8 mouse cellular contexts compared by ENCODE assay signal in the genomic region with DNA sequence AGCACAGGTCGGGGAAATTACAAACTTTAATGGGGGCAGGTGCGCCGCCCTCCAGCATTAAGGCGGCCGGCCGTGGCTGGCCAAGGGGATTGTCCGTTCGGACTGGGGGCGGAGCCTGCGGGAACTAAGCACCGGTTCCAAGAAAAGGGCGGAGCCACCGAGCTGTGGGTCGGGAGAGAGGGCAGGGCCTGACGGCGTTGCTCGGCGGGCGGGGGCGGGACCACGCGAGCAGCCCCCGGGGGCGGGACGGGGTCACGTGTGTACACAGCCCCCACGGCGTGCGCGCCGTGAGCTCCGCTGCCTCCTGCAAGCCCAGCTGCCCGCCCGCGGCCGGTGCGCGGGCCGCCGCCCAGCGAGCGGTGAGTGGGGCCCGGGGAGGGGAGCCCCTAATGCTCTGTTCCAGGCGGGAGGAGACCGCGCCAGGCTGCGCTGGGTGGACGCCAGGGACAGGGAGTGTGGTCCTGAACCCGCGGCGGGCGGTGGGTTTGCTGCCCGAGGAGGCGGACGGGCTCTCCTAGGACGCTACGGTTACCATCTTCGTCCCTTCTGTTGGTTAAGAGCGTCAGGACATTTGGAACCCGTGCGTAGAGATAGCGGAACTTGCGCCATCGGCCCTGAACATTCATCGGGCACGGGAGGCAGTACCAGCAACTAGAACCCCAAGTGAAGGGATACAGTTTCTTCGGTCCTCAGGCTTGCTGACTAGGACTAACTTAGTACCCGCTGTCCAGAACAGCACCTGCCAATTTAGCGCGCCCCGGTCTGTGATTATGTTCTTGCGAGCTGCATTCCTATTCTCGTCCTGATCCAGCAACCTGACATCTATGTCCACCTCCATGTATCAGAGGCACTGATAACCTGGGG. TPM values are rescaled to one million over a fixed set of nuclear protein-coding genes. Genes with fewer than 3 reads are reported as not detected.
DNase-seq lines count a peak whose midpoint lies in the region; ATAC-seq lines count a peak whose summit lies in the region.

No protein-coding gene starts in this region.

- H3K4me1 ChIP-seq in hindbrain, embryonic 11.5 days (replicated peaks; ENCODE audit: control insufficient read depth, insufficient read depth, low read length): no peaks in the 10 kb centered on the region; the same call in 1 of the 2 replicates

- peak; percentile 90 for DNase-seq in MN1 (ENCODE audit: low spot score)
- peak; percentile 94 for DNase-seq in cerebellum, adult 9-11 months
- peak; percentile 71 to 87 for DNase-seq in frontal cortex, adult 2 months (ENCODE audit: extremely low spot score in 1 of 2, low spot score in 1 of 2)
- peak; percentile 87 for DNase-seq in hindbrain, embryonic 11.5 days (ENCODE audit: low spot score)
- peak; percentile 81 to 89 for DNase-seq in layer of hippocampus, postnatal 10 days (ENCODE audit: low spot score in 2 of 2)
- DNase-seq in lung, postnatal 10 days: peak; percentile 98
- DNase-seq in ovary, postnatal 14 days (ENCODE audit: low spot score): peak; percentile 91
- DNase-seq in thymus, postnatal 10 days (ENCODE audit: low spot score in 2 of 2): peak; percentile 68 to 70

- H3K27me3 ChIP-seq in hindbrain, embryonic 11.5 days (ENCODE audit: control insufficient read depth, insufficient read depth, low read length): no peaks in the 10 kb centered on the region

- H3K27ac ChIP-seq in hindbrain, embryonic 11.5 days (ENCODE audit: low read depth, low read length): peak overlapping the region; percentile 5

- H3K36me3 ChIP-seq in hindbrain, embryonic 11.5 days (ENCODE audit: control insufficient read depth, insufficient read depth, low read length): no peaks in the 10 kb centered on the region

- H3K9ac ChIP-seq in hindbrain, embryonic 11.5 days (ENCODE audit: low read depth, low read length): peak overlapping the region; percentile 64

- 1% methylated on average over 71 of the region's 73 CpGs for WGBS in hindbrain, embryonic 11.5 days

- ATAC-seq in hindbrain, embryonic 11.5 days (ENCODE audit: low FRiP score): peak; percentile 85

- H3K4me3 ChIP-seq in hindbrain, embryonic 11.5 days (ENCODE audit: low read depth, low read length): peak overlapping the region; percentile 65

- H3K4me2 ChIP-seq in hindbrain, embryonic 11.5 days (replicated peaks; ENCODE audit: low read depth, low read length): peak overlapping the region; percentile 93

- no peaks in the 10 kb centered on the region for H3K9me3 ChIP-seq in hindbrain, embryonic 11.5 days (ENCODE audit: control insufficient read depth, low read length)

RNA-seq across cellular contexts. Expression of a gene that starts 3.1 kb away (rescaled TPM):
- polyA plus RNA-seq in frontal cortex, adult 2 months (2012; rRNA removed): 12.0 and 15.2 TPM in 2 replicates
- polyA plus RNA-seq in hindbrain, embryonic 11.5 days (2014; fragmentation: Nextera tagmentation; extraction: Ambion mirVana): 1.8 TPM in 2 replicates
- total RNA-seq in layer of hippocampus, postnatal 10 days (2021): 1 to 10 TPM; 6.8 to 7.8 TPM

RNA-seq across cellular contexts. Expression of a gene that starts 24.5 kb away (rescaled TPM):
- polyA plus RNA-seq in frontal cortex, adult 2 months (2012; rRNA removed): 0.42 and 0.44 TPM in 2 replicates
- polyA plus RNA-seq in hindbrain, embryonic 11.5 days (2014; fragmentation: Nextera tagmentation; extraction: Ambion mirVana): 0.11 and 0.32 TPM in 2 replicates
- total RNA-seq in layer of hippocampus, postnatal 10 days (2021): under 1 TPM; 0.22 to 0.32 TPM

RNA-seq across cellular contexts. Expression of a gene that starts 28.2 kb away (rescaled TPM):
- not detected in 2 replicates for polyA plus RNA-seq in frontal cortex, adult 2 months (2012; rRNA removed)
- polyA plus RNA-seq in hindbrain, embryonic 11.5 days (2014; fragmentation: Nextera tagmentation; extraction: Ambion mirVana): not detected in 2 replicates
- not detected for total RNA-seq in layer of hippocampus, postnatal 10 days (2021)

RNA-seq across cellular contexts. Expression of a gene that starts 29.4 kb away (rescaled TPM):
- 93.5 and 97.3 TPM in 2 replicates for polyA plus RNA-seq in frontal cortex, adult 2 months (2012; rRNA removed)
- polyA plus RNA-seq in hindbrain, embryonic 11.5 days (2014; fragmentation: Nextera tagmentation; extraction: Ambion mirVana): 127 and 129 TPM in 2 replicates
- total RNA-seq in layer of hippocampus, postnatal 10 days (2021): 10 to 100 TPM; 74.9 to 79.5 TPM

RNA-seq across cellular contexts. Expression of a gene that starts 42.3 kb away (rescaled TPM):
- 4.7 and 5.7 TPM in 2 replicates for polyA plus RNA-seq in frontal cortex, adult 2 months (2012; rRNA removed)
- 2.0 and 2.4 TPM in 2 replicates for polyA plus RNA-seq in hindbrain, embryonic 11.5 days (2014; fragmentation: Nextera tagmentation; extraction: Ambion mirVana)
- total RNA-seq in layer of hippocampus, postnatal 10 days (2021): 1 to 10 TPM; 3.7 to 3.8 TPM

Comparison
In these comparisons a context has a peak if more than half of its experiments do, and no peak if none do; other contexts are left out.
1. Peak in every context shown above with its lines: DNase-seq, ATAC-seq, H3K4me3 ChIP-seq and H3K27ac ChIP-seq.